Mouse (Mus musculus) ES-CJ7 (cell line): ENCODE measurements around the gene Il11ra1.
"Not testable (repeated sequence)": the region's sequence is repeated elsewhere in the genome, so short reads cannot be mapped to it uniquely, and the experiment has no call there.

Experiments
- DNase-seq: peaks from one replicate; pipeline ENCODE4 v3.0.0; 2011; ENCODE audit warnings: low read depth, low spot score

The Il11ra1 gene

GRCm38 (mm10) chr4:41754797-41755337 lies 55.1 kb downstream of the Il11ra1 start, which contains the start of gene Galt:
TSS of gene Galt (plus strand) at chr4:41755228.
- peak; percentile 81 for DNase-seq

- peak; percentile 95 for DNase-seq
Observed at GRCm38 (mm10) chr4:41755338-41756305, 55.8 kb downstream of the Il11ra1 start, which contains the start of gene Sigmar1. TSS of gene Sigmar1 (minus strand) at chr4:41756157.

- DNase-seq: no peak
Observed at GRCm38 (mm10) chr4:41756440-41756839, 56.7 kb downstream of the Il11ra1 start.

GRCm38 (mm10) chr4:41757321-41757720 lies 57.5 kb downstream of the Il11ra1 start:
- no peak for DNase-seq

- DNase-seq: no peak
Observed at GRCm38 (mm10) chr4:41758021-41758420, 58.2 kb downstream of the Il11ra1 start.

GRCm38 (mm10) chr4:41758701-41759100 lies 58.9 kb downstream of the Il11ra1 start:
- DNase-seq: no peak

- DNase-seq: no peak
Observed at GRCm38 (mm10) chr4:41759206-41759605, 59.4 kb downstream of the Il11ra1 start.

- DNase-seq: no peak
Observed at GRCm38 (mm10) chr4:41759656-41760287, 60.0 kb downstream of the Il11ra1 start.

- peak; percentile 90 for DNase-seq
Observed at GRCm38 (mm10) chr4:41760288-41760721, 60.5 kb downstream of the Il11ra1 start.

- no peak for DNase-seq
Observed at GRCm38 (mm10) chr4:41760911-41761310, 61.1 kb downstream of the Il11ra1 start.

- DNase-seq: no peak
Observed at GRCm38 (mm10) chr4:41761680-41762079, 61.9 kb downstream of the Il11ra1 start.

- DNase-seq: no peak
Observed at GRCm38 (mm10) chr4:41762099-41762687, 62.4 kb downstream of the Il11ra1 start.

- DNase-seq: not testable (repeated sequence)
Observed at GRCm38 (mm10) chr4:41762688-41763114, 62.9 kb downstream of the Il11ra1 start.

GRCm38 (mm10) chr4:41763176-41763575 lies 63.4 kb downstream of the Il11ra1 start:
- DNase-seq: not testable (repeated sequence)

- DNase-seq: not testable (repeated sequence)
Observed at GRCm38 (mm10) chr4:41767301-41767700, 67.5 kb downstream of the Il11ra1 start.

GRCm38 (mm10) chr4:41772946-41773345 lies 73.2 kb downstream of the Il11ra1 start:
- peak; percentile 15 for DNase-seq

GRCm38 (mm10) chr4:41773502-41773901 lies 73.7 kb downstream of the Il11ra1 start:
- peak; percentile 48 for DNase-seq

GRCm38 (mm10) chr4:41774002-41774401 lies 74.2 kb downstream of the Il11ra1 start, which contains the start of gene Ccl27a:
TSS of gene Ccl27a (minus strand) at chr4:41774247.
- not testable (repeated sequence) for DNase-seq

- not testable (repeated sequence) for DNase-seq
Observed at GRCm38 (mm10) chr4:41774506-41774905, 74.7 kb downstream of the Il11ra1 start.

- not testable (repeated sequence) for DNase-seq
Observed at GRCm38 (mm10) chr4:41775840-41776239, 76.1 kb downstream of the Il11ra1 start.

GRCm38 (mm10) chr4:41781271-41781670 lies 81.5 kb downstream of the Il11ra1 start:
- not testable (repeated sequence) for DNase-seq
